Mouse (Mus musculus) cortical plate, adult 2 months (tissue): ENCODE results near the gene Zfp692.

Experiments
- CTCF ChIP-seq: fragments of 200-500 bp; IDR thresholded peaks from 2 replicates; pipeline ENCODE4 v1.5.1; 2011; ENCODE audit warnings: mild to moderate bottlenecking, control low read depth, low read length; ENCODE audit not compliant: insufficient read depth; ENCODE audit errors: extremely low read depth
- POLR2A ChIP-seq: fragments of 200-500 bp; IDR thresholded peaks from 2 replicates; pipeline ENCODE4 v1.6.1; 2011; ENCODE audit warnings: mild to moderate bottlenecking, low read length, control low read depth; ENCODE audit not compliant: insufficient read depth; ENCODE audit errors: extremely low read depth

DNA sequence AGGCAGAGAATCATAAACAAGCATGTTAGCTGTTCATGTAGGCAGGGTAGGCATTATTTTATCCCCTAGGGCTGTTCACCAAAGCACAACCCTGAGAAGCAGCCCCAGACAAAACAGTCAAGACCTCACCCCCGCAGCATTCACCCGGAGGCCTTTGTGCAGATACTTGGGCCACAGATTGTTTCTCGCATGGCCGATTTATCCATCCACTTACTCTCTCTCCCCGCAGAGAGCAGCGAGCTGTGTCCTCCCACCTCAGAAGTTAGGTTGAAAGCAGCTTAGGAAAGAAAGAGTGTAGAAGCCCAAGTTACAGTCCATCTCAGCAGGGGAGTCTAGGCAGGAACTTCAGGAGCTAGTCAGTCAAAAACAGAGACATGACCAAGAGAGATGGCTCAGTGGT, 9.5 kb upstream of the Zfp692 start:
- TF ChIP-seq CTCF, result no peak
- TF ChIP-seq POLR2A, result no peak
